Mouse (Mus musculus): ENCODE results near the gene 4833427G06Rik.
"Not testable (repeated sequence)": the region's sequence is repeated elsewhere in the genome, so short reads cannot be mapped to it uniquely, and the experiment has no call there.

Gene 4833427G06Rik

GRCm38 (mm10) chr9:51101756-51102425, at the start of gene 4833427G06Rik:
4833427G06Rik (minus strand) TSS chr9:51102078.
- DNase-seq (ENCODE audit: low read depth, low spot score) = no peak

DNA sequence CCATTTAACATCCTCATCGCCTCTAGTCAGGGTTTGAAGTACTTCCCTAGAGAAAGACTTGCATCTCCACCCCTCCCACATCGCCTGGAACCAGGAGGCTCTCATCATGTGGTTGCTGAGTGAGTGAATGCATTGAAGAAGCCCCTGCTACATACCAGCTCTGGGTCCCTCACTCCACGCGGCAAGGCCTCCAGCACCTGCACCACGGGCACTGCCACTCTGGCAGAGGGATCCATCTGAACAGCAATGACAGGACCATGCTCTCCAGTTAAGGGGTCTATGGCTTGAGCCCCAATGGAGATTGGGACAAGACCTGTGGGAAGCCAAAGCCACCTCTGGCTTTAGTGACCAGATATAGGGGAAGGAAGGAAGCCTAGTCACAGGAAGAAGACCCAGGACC, 45.4 kb upstream of the 4833427G06Rik start:
- DNase-seq (ENCODE audit: low read depth, low spot score) = no peak

DNA sequence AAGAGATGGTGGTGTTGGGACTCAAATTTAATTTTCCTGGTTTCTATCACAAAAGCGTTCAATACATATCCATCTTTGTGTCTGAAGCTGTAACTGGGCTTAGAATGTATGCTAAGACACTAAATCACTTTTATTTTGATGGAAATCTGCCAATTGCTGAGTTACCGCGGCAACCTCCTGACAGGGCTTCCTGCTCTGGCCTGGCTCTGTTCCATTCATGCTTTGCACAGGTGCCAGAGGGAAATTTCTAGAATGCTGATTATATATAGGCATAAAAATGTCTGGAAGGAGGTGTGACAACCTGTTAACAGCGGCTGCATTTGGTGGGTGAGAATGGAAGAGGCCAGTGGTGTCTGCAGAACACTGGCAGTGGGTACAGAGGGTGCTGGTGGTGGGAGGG, 44.6 kb upstream of the 4833427G06Rik start:
- no peak for DNase-seq (ENCODE audit: low read depth, low spot score)

GRCm38 (mm10) chr9:51144218-51144617, 42.3 kb upstream of the 4833427G06Rik start:
- DNase-seq (ENCODE audit: low read depth, low spot score) = no peak

GRCm38 (mm10) chr9:51143437-51143836, 41.6 kb upstream of the 4833427G06Rik start:
- no peak for DNase-seq (ENCODE audit: low read depth, low spot score)

- no peak for DNase-seq (ENCODE audit: low read depth, low spot score)
These were observed 38.8 kb upstream of the 4833427G06Rik start for GRCm38 (mm10) chr9:51140711-51141110.

DNA sequence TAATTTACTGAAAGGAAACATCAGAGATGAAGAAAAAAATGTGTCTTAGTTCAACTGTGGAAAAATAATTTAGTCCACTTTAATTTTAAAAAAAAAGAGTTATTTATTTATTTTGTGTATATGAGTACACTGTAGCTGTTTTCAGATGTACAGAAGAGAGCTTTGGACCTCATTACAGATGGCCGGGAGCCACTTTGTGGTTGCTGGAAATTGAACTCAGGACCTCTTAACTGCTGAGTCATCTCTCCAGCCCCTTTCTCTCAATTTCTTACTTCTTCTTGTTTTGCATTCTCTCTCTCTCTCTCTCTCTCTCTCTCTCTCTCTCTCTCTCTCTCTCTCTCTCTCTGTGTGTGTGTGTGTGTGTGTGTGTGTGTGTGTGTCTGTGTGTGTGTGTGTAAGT, 37.5 kb upstream of the 4833427G06Rik start:
- not testable (repeated sequence) for DNase-seq (ENCODE audit: low read depth, low spot score)

DNA sequence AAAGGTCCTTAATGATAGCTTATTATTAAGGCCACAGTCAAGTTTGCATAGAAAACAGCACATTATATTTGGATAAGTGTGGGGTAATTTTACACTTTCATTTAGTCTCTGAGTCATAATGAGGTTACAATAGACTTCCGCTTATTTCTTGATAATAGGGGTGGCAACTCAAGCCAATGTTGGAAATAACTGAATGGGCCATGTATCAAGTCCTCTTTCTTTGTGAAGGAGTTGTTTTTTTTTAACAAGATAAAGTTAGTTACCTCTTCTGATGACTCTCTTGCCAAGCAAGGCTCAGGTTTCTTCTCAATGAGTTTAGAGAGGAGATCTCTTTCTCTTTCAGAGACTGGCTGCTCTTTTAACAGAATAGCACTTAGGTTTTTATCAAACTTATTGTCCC, 36.4 kb upstream of the 4833427G06Rik start:
- no peak for DNase-seq (ENCODE audit: low read depth, low spot score)

GRCm38 (mm10) chr9:51137836-51138235, 36.0 kb upstream of the 4833427G06Rik start:
- DNase-seq (ENCODE audit: low read depth, low spot score) = no peak

GRCm38 (mm10) chr9:51137432-51137831, 35.6 kb upstream of the 4833427G06Rik start:
- DNase-seq (ENCODE audit: low read depth, low spot score) = no peak

GRCm38 (mm10) chr9:51136985-51137384, 35.1 kb upstream of the 4833427G06Rik start:
- DNase-seq (ENCODE audit: low read depth, low spot score) = no peak

DNA sequence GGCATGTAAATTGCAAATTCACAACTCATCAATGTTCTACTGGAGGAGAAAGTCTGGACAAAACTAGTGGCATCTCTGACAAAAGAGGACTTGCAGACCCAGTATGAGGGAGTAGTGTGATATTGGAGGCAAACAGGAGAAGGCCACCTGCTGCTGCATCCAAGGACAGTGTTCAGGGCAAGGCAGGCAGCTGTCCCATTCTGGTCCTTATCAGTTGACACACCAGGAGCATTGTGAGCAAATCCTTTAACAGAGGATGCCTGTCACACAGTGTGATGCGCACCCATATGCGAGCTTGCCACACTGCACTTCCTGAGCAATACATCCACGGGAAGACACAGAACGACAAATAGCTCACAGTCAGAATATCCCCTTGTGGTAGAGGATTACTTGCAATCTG, 12.9 kb upstream of the 4833427G06Rik start:
- no peak for DNase-seq (ENCODE audit: low read depth, low spot score)

DNA sequence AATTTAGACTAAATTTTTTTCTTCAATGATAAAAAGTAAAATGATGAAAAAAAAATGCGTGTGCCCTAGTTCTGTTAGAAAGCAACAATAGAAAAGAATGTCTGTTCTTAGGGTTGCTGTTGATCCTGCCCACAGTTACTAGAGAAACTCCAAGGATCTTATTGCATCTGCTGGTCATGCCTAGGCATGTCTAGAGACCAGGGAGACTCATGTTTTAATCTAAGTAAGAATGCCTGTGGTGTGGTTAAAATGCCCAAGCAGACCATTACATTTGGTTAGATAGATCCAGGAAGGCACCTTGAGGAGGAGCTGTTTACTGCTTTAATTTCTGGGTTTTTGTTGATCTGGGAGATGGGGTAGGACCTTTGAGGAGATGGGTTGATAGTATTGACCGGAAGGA, 3.9 kb upstream of the 4833427G06Rik start:
- no peak for DNase-seq (ENCODE audit: low read depth, low spot score)

- DNase-seq (ENCODE audit: low read depth, low spot score) = no peak
These were observed 2.1 kb upstream of the 4833427G06Rik start for GRCm38 (mm10) chr9:51103808-51104514.

GRCm38 (mm10) chr9:51102963-51103807, 1.3 kb upstream of the 4833427G06Rik start:
- no peak for DNase-seq (ENCODE audit: low read depth, low spot score)

GRCm38 (mm10) chr9:51096306-51096705, 5.6 kb downstream of the 4833427G06Rik start:
- DNase-seq (ENCODE audit: low read depth, low spot score) = no peak

- no peak for DNase-seq (ENCODE audit: low read depth, low spot score)
These were observed 8.2 kb downstream of the 4833427G06Rik start for GRCm38 (mm10) chr9:51093697-51094096.

DNA sequence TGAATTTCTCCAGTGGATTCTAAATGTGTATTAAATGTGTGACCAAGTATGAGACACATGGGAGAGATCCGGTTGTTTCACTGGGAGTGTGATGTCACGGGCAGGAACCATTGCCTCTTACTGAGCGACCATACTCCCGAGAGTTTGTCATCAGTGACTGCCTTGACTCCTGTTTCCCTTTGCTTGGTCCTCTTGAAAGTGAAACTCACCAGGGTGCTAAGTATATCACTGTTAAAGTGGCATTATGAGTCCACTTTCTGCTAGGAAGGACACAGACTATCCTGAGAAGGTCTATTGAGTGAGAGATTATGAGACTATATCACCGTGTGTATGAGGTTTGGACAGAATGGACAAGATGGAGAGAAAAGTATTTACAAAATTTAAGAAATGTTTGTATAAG, 20.3 kb downstream of the 4833427G06Rik start:
- no peak for DNase-seq (ENCODE audit: low read depth, low spot score)

GRCm38 (mm10) chr9:51076979-51077315, 24.9 kb downstream of the 4833427G06Rik start, which contains the start of gene Layn:
Layn (minus strand) TSS chr9:51077094.
- DNase-seq (ENCODE audit: low read depth, low spot score) = no peak

DNA sequence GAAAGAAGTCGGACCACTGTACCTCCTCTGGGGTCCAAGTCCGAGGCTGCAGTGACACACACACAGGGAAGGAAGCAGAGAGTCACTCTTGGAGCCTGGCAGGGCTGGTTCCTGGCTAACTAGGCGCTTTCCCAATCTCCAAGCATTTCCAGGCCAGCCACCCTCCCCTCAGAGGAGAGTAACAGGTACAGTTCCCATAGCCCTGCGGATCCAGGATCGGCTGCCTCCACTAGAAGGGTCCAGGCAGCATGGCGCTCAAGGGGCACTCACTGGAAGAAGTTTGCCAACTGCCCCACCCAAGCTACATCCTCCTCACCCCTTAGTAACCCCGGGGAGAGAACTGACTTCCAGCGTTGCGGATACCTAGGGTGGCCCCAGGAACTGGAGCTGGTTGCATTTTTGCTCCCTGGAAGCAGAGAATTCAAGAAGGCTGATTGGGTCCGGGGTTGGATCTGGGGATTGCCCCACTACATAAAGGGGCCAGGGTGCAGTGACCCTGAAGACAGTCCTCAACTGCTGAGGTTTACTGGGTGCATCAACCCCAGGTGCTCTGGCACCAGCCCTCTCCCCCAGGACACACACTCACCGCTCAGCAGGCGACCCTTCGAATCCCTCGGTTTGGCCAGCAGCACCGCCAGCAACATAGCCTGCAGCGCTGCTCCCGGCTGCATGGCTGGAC, 25.4 kb downstream of the 4833427G06Rik start:
- DNase-seq (ENCODE audit: low read depth, low spot score) = no peak

GRCm38 (mm10) chr9:51075780-51076179, 26.1 kb downstream of the 4833427G06Rik start:
- no peak for DNase-seq (ENCODE audit: low read depth, low spot score)

DNA sequence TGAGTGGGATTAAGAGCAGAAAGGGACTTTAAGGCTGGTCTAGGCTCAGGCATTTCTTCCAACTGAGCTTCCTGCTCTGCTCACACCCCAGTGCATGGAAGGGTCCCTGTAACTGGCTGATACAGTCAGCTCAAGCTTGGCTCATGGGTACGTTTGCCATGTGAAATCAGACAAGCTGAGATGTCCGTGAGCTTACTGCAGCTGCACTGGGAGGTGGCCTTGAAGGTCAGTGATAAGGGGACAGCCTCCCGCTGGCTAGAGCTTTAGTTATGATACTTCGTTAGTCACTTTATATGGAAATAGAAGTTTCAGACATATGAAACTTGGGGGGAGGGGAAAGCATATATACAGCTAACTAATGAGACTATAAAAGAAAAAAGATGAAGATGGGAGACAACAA, 31.1 kb downstream of the 4833427G06Rik start:
- no peak for DNase-seq (ENCODE audit: low read depth, low spot score)

Measured in retina, adult 2 months (tissue).